Mouse (Mus musculus): ENCODE measurements around the gene Gm49354. TPM values are rescaled to one million over a fixed set of nuclear protein-coding genes. Genes with fewer than 3 reads are reported as not detected.
"Not testable (repeated sequence)": the region's sequence is repeated elsewhere in the genome, so short reads cannot be mapped to it uniquely, and the experiment has no call there.

The Gm49354 gene
- total RNA-seq, 2 experiments from 2014 or later: not detected

DNA sequence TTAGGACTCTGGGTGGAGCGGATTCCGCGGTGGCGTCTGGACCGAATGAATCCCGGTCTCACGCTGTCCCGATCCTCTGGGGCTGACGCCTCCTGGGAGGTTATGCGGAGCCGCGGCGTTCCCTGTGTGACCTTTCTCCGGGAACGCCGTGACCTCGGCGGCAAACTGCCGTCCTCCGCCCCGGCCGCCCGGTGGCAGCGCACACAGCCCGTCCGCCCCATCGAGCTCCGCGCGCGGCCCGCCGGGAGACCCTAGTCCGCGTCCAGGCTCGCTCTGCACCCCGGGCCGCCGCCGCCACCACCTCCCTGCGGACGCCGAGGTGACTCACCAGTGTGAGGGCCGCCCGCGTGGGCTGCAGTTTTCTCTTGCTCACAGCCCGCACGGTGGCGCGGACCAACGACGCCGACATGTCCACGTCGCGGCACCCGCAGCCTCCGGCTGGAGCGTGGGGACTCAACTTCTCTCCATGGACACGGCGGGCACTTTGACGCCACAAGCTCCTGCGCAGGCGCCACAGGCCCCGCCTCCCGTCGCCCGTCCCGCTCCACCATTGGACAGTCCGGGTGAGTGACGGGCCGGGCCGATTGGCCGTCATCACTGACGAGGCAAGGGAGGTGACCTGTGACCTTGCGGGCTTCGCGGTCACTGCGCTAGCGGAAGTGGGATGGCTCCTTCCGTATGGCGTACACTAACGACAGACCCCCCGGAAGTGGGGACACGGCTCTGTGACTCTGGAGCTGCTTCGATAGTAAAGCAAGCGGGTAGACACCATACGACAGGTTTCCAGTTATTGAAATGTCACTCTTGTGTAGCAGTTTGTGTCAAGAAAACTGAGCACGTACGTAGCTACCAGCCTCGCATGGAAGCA lies 12.5 kb downstream of the Gm49354 start, which contains the start of gene Isca1:
TSS of gene Isca1 (minus strand) at position 515 of the 868 bp plus-strand sequence.
- DNase-seq (ENCODE audit: low spot score in 2 of 2): peak; percentile 100

DNA sequence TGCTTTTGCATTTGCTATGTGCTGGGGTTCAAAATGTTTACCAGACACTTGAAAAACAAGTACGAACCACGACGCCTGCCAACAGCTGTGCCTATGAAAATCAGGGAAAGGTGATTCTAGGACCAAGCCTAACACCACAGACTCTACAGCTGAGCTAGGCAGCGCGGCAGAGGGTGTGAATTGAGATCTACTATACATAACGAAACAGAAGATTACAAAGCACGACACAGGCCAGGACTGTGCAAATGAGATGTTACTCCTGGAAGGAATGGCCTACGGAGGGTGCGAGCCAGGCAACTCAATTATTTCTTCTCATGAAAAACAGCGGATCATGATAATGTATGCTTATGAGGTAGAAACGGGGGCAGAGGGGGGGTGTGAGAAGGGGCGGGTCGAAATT lies 13.5 kb downstream of the Gm49354 start:
- no peak for DNase-seq (ENCODE audit: low spot score in 2 of 2)

DNA sequence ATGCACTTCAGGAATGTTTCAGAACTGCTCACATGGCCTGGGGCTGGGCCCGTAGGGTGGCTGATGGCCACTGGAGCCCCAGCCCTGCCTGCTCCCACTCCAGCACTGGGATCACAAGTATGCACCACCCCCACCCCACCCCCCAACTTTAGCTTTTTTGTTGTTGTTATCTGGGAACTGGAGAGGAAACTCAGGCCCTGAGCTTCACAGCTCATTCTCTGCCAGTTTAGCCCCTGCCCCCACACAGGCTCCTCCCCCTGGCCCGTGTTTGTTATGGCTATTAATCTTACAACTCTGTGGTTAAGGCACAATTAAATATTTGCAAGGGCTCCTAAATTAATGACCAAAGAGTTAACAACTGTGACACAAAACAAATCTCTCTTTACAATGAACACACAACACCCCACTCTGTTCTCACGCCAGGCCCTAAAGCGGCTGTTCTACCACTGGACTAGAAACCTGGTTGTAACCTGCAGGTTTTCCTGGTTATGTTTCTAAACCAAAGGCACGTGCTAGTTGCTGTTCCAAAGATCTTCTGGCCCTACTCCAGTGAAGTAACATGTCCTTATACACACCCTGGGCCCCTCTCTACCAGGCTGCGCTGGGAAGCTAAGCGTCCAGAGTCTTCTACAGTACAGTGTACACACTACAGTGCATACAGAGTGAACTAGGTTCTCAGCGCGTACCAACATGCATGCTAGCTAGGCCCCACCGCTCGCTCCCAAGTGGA lies 15.1 kb downstream of the Gm49354 start:
- DNase-seq (ENCODE audit: low spot score in 2 of 2): no peak

DNA sequence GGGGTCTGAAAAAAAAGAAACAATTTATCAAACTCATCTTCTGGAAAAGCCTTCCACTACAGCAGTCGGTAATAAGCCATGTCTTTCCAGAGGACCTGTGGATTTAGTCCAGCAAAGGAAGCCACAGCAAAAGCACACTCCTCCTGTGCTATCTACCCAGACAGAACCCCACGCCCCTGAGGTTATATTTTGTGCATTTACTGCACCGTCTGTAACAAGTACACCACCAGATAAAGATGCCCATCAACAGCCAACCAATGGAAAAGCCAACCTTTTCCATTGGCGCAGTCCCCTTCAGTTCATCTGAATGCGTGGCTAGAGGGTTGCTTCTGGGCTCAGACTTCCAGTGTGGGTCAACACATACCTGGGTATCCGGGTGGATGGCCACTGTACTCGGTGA lies 19.3 kb downstream of the Gm49354 start:
- DNase-seq (ENCODE audit: low spot score in 2 of 2): no peak

DNA sequence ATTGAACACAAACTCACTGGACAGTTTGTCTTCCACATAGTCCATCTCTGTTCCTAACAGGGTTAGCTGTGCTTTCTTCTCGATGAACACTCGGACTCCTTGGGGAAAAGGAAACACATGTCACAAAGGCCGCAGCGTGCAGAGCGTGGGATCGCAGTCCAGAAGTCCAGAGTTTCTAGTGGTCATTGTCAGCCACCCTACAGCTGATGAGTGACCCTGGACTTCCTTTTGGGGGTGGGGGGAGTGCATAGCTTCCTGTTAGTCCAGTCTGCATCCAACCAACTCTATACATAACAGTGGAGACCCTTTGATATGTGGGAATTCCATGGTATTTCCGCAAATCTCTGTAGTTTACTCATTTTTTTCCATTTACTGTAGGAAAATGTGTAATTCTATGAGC lies 25.1 kb downstream of the Gm49354 start:
- no peak for DNase-seq (ENCODE audit: low spot score in 2 of 2)

DNA sequence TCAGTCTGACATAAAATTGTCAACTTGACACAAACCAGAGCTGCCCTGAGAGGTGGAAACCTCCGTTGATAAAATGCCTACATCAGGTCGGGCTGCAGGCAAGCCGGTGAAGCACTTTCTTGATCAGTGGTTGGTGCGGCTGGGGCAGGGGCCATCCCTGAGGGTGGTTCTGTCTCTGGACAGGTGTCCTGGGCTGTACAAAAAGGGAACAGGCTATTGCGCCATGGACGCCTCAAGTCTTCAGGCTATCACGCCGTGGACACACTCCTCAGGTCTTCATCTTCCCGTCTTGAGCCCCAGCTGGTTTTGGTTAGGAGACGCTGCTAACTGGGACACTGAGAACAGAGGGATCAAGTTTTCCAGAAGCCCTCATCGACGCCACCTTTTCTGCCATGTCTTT lies 31.7 kb downstream of the Gm49354 start:
- no peak for DNase-seq (ENCODE audit: low spot score in 2 of 2)

DNA sequence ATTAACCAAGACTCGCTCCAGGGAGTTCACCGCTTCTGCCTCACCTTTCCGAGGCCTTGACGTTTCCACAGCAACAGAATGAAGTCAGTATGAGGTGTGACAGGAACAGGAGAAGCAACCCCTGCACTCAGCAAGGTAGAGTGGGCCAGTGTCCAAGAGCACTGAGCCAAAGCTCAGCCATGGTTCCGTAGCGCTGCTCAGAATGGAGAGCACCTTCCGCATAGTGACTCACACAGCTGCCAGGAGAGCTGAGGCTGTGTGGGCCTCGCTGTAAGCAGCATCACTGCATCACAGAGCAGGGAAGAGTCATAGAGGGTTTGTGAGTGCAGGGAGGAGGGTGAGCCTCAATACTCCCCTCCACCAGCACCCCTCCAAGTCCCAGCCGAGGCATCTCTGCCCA lies 35.3 kb downstream of the Gm49354 start, which contains the start of gene 1700014D04Rik:
TSS of gene 1700014D04Rik (minus strand) at position 42 of the 400 bp plus-strand sequence.
- DNase-seq (ENCODE audit: low spot score in 2 of 2): no peak

DNA sequence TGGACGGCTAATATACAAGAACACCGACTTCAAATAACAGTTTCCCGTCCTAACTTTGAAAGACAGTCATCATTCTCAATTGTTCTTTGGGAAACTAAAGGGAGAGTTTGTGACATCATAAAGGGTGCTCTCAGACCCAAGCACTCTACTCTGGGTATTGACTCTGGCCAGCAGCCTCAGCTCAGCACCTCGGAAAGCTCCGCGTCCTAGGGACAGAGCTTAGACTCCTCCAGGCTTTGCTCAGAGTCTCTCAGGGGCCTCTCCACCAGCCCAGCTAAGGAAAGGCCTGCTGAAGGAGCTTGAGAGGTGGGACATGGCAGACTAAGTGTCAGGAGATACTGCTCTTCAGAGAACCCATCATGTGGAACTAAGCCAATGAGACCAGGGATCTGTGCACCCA lies 35.9 kb downstream of the Gm49354 start:
- DNase-seq (ENCODE audit: low spot score in 2 of 2): no peak

DNA sequence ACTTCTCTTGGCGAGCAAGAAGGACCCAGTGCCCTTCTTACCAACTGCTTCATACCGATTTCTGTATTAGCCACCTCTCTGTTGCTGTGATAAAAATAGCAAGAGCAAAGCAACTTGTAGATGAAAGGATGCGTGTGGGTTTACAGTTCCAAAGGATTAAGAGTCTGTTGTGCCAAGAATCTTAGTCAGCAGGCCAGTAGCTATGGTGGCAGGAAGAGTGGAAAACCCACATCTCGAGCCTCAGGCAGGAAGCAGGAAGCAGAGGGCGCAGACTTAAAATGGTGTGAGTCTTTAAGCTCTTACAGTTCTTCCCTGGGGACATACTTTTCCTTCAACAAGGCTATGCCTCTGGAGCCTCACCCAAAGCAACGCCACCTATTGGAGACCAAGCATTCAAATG lies 36.6 kb downstream of the Gm49354 start:
- no peak for DNase-seq (ENCODE audit: low spot score in 2 of 2)

DNA sequence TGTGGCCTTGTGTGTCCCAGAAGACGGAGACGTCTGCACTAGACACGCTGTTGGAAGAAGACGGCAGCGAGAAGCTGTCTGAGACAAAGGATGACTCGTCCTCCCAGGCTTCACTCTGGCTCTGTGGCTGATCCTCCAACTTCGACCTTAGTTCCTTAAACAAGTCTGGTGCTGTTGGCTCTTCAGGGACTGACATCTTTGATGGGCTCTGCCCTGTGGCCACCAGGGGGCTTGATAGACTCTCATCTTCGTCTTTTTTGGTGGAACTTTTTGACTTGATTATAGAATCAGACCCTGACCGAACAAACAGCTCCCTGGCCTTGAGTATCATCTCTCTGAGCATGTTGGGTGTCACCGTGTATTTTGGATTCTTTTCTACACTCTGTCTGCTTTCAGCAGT lies 40.3 kb downstream of the Gm49354 start:
- no peak for DNase-seq (ENCODE audit: low spot score in 2 of 2)

DNA sequence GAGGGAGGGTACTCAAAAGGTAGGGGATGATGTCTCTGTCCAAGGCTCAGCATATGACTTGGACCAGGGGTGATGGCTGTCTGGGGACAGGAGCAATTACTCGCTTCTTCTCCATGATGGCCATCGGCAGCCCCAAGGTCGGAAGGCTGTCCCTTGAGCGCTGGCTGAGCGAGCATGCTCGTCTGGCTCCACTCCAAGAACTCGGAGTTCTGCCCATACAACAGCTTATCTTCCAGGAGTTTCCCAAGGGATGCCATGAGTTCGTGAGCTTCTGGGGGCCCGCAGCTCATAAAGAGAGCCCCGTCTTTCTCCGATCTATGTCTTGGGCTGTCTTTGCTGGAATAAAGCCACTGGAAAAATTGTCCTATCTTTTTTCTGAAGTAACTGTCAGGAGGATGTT lies 40.9 kb downstream of the Gm49354 start:
- DNase-seq (ENCODE audit: low spot score in 2 of 2): no peak

DNA sequence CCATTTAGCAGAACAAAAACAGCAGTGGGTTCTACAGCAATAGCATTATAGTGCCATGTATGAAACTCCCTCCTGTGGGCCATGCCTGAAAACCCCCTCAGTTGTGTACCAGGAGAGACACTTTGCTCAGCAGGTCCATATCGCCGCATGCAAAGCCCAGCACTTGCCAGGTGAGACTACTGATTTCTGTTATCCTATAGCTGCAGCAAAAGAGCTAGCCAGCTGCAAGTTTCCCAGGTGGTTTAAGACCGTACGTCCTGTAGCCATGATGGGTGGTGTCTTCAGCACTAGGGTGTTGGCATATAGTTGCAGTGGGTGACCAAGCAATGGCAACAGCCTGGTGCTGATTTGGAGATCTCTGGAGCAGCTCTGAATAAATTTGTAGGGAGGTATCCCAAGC lies 42.6 kb downstream of the Gm49354 start:
- DNase-seq (ENCODE audit: low spot score in 2 of 2): no peak

DNA sequence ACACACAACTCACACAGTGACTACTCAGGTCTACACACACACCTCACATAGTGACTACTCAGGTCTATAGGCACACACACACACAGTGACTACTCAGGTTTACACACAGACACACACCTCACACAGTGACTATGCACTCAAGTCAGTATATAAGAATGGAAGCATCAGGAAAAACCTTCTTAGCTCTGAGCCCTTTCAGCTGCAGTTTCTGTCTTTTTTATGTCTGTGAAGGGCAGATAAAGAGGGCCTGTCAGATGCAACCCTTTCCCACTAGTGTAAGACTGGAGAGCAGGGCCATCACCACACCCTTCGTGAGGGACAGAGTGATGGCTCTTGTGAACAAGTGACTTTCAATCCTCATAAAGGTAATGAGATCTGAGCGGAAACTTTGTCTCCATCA lies 43.6 kb downstream of the Gm49354 start:
- DNase-seq (ENCODE audit: low spot score in 2 of 2): no peak

DNA sequence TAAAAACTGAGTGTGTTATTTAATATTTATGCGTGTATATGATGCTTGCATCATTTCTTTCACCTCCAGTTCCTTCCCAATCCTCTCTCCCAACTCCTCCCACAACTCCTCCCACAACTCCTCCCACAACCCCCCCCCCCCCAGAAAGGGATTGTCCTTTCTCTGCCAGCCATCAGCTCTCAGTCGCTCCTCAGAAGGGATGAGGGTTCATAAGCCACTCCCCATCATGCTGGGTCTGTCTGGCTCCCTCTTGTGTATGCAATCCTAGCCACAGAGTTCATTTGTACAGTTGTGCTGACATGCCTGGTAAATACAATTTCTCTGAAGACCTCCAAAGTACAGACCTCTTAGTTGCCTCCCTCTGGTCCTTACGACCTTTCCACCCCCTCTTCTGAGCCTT lies 46.9 kb downstream of the Gm49354 start:
- DNase-seq (ENCODE audit: low spot score in 2 of 2): no peak

DNA sequence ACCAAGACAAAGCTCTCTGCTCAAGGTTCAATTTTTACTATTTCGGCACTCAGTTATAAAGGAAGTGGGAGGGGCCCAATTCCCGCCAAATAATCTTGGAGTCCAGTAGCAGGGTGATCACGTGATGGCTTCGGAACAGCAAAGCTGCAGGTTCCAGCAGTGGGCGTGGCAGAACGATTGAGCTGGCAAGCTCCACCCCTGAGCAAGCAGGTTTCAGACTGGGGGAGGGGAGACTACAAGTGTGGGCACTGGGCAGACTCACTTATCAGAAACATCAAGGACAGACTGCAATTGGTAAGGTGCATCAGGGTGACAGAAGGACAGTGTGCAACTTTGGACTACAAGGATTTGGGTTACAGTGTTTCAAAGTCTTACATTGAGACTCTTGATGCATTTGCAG lies 47.7 kb downstream of the Gm49354 start:
- not testable (repeated sequence) for DNase-seq (ENCODE audit: low spot score in 2 of 2)

DNA sequence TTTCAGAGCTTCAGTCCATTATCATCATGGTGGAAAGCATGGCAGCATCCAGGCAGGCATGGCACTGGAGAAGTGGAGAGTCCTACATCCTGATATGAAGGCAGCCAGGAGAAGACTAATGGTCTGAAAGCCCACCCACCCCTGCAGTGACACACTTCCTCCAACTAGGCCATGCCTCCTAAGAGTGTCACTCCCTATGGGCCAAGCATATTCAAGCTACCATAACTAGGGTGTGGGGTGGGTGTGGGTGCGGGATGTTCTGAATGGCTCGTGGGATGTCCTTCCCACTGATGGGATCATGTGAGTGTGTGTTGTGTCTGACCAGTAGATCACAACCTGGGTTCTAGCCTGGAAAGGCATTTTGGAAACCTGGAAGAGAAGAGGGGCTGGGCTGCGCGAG lies 48.1 kb downstream of the Gm49354 start:
- no peak for DNase-seq (ENCODE audit: low spot score in 2 of 2)

DNA sequence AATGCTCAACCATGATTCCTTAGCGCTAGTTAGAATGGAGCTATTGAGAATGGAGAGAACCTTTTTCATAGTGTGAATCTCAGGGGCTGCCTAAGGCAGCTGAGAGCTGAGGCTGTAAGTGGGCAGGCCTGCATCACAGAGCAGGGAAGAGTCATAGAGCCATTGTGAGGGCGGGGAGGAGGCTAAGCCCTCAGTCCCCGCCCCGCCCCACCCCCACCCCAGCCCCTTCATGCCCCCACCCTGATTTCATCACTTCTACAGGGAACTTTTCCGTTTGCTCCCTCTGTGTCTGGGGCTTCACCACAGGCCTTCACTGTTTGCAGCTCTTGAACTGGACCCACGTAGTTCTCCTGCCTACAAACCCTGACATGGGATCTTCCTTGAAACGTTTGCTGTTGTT lies 50.4 kb downstream of the Gm49354 start, which contains the start of gene Spata31d1d:
TSS of gene Spata31d1d (minus strand) at position 101 of the 400 bp plus-strand sequence.
- no peak for DNase-seq (ENCODE audit: low spot score in 2 of 2)

DNA sequence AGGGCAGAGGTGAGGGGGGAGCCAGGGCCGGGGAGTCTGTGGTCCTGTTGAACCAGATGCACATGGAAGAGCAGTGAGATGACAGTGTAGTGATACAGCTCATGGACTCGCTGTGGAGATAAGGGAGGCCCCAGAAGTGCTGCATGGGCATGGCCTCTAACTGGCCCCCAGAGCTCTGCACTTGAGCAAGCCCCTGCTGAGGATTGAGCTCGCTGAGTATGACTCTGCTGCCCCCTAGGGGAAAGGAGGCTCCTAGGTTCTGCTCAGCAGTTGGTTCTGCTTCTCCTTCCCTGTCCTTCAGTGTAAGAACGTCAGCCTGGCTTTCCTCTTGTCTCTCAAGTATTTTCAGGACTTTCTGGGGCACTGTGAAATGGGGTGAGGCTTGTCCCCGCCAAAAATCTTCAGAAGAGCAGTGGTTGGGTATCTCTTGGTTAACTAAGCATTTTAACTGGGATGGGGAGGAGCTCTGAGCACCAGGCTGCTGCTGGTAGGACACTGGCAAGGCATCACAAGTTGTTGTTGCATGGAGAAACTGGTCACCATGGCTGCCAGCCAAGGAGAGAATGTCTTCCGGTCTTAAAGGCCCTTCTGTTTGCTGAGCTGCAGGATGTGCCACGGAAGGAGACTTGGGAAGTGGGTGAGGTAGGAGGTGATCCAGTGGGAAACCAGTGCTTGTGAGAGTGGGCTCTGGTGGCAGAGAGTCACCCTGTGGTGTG lies 53.5 kb downstream of the Gm49354 start:
- DNase-seq (ENCODE audit: low spot score in 2 of 2): peak; percentile 88 to 92

DNA sequence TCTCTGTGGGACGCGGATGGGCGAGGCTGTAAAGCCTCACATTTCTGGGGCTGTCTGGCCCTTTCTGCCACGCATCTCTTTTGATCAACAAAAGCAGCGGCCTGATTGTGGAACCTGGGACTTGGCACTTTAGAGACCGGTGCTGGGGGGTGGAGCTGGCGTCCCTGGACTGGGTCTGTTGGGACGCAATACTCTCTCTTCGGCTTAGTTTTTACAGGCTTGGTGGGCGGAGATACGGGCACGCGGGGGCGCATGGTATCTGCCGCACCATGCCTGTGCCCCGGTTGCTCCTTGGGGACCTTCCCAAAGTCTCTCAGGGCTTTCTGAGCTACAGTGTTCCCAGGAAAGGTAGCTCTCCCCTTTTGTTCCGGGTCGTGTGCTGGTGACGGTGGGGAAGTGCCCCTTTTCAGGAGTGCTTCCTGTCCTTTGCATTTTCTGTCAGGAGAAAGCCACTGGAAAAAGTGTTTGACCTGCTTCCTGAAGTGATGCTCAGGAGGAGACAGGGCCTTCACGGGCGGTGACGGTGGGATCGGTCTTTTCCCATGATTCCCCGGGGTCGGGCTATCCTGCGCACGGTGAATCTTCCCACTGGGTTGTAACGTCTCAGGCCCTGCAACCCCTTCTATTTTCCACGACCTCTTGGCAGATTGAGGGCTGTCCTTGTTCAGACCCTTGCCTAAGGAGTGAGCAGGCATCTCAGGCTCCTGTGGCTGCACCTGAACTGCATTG lies 55.7 kb downstream of the Gm49354 start:
- no peak for DNase-seq (ENCODE audit: low spot score in 2 of 2)

DNA sequence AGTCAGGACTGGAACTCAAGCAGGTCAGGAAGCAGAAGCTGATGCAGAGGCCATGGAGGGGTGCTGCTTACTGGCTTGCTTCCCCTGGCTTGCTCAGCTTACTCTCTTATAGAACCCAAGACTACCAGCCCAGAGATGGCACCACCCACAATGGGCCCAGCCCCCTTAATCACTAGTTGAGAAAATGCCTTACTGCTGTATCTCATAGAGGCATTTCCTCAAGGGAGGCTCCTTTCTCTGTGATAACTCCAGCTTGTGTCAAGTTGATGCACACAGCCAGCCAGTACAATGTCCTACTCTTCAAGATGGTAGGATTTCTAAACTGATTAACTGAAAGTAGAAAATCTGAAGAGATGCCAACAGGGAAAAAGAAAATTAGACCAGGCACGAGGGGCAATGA lies 60.0 kb downstream of the Gm49354 start:
- DNase-seq (ENCODE audit: low spot score in 2 of 2): not testable (repeated sequence)

DNA sequence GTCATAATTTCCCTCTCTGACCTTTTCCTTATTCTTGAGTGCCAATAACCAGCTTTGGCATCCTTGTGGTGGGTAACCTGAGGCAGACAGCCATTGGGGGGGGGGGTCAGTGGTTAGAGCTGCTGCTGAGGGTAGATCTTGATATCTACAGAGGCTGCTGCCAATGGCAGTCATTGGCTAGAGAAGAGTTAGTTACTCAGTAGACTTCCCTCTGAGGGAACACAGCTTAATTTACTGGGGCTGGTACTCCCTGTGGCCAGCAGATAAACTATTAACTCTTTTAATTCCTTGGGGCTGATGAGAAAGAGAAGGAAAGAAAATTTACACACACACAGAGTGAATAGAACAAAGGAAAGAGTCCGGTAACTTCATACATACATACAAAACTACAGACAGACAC lies 62.6 kb downstream of the Gm49354 start:
- DNase-seq (ENCODE audit: low spot score in 2 of 2): no peak

Measured in layer of hippocampus, postnatal 14 days (tissue).